In the genomic region with DNA sequence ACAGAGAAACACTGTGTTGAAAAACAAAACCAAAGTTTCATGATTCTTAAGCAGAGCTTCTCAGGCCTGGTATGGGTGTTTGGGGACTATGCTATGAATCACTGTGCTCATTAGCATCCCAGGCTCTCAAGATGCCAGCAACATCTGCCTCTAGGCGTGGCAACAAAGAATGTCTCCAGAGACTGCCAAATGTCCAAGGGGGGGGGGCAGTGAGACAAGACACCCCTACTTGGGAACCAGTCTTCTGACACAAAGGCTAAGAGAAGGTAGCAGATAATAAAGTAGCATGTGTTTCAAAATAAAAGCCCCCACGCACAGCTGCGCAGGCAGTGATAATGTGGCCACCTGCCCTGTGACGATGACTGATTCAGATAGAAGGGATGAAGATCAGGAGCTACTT, we compare ENCODE assay signal across 12 mouse cellular contexts.
DNase-seq lines count a peak whose midpoint lies in the region; ATAC-seq and TF ChIP-seq lines count a peak whose summit lies in the region.
"Had no signal": no experiment of that assay in that cellular context is flagged by ENCODE, and none has a peak within 500 bp of the region (broad histone marks: within the 10 kb centered on the region; RNA-seq: fewer than 3 reads in every experiment).

No protein-coding gene starts in this region.

- no peak overlapping the region for H3K9ac ChIP-seq in heart, embryonic 11.5 days (ENCODE audit: low read depth, low read length)
- H3K9ac ChIP-seq: hindbrain, embryonic 13.5 days had no signal

- no peaks in the 10 kb centered on the region for H3K36me3 ChIP-seq in heart, embryonic 11.5 days (ENCODE audit: control insufficient read depth, insufficient read depth, low read length)
- H3K36me3 ChIP-seq: hindbrain, embryonic 13.5 days had no signal

- H3K4me3 ChIP-seq in gastrocnemius, adult 2 months = no peak overlapping the region
- no peak overlapping the region for H3K4me3 ChIP-seq in heart, embryonic 11.5 days (ENCODE audit: low read depth, low read length)
- H3K4me3 ChIP-seq: erythroblast, embryonic 14.5 days; hindbrain, embryonic 13.5 days had no signal

- TF ChIP-seq CTCF in gastrocnemius, adult 2 months (IDR thresholded peaks at IDR 0.05) = no peak

- H3K27me3 ChIP-seq in heart, embryonic 11.5 days (ENCODE audit: control insufficient read depth, insufficient read depth, low read length) = no peaks in the 10 kb centered on the region
- H3K27me3 ChIP-seq: hindbrain, embryonic 13.5 days had no signal

- DNase-seq in gastrocnemius, adult 2 months = peak; percentile 33
- no peak for DNase-seq in gastrocnemius, adult 18-20 months (ENCODE audit: low spot score)
- DNase-seq in spleen, adult 12 weeks (ENCODE audit: low spot score) = peak; percentile 8
- no peak for DNase-seq in spleen, postnatal 36 days (ENCODE audit: low spot score in 2 of 2)
- peak; percentile 44 for DNase-seq in liver
- peak; percentile 60 for DNase-seq in skeletal muscle tissue, adult 2 months (ENCODE audit: low read depth, low spot score)
- DNase-seq in spleen, postnatal 4 days (ENCODE audit: low spot score in 2 of 2) = no peak
- DNase-seq: adrenal gland, postnatal 25 days; kidney, adult 18-20 months had no signal

- WGBS in heart, embryonic 11.5 days (ENCODE audit: insufficient replicate concordance) = 87% methylated on average over 4 of the region's 4 CpGs

- H3K4me1 ChIP-seq in heart, embryonic 11.5 days (ENCODE audit: control insufficient read depth, insufficient read depth, low read length) = peaks cover 9% of the 10 kb centered on the region

- intact Hi-C loops in gastrocnemius, adult 2 months (cut with DNase I) = no loop called here

- H3K4me2 ChIP-seq in heart, embryonic 11.5 days = no peak overlapping the region
- H3K4me2 ChIP-seq: hindbrain, embryonic 13.5 days had no signal

- no peak for ATAC-seq in heart, embryonic 11.5 days (replicated peaks; ENCODE audit: insufficient number of reproducible peaks, low FRiP score, low TSS enrichment)

- peak overlapping the region; percentile 20; the same call in 1 of the 2 replicates for H3K27ac ChIP-seq in gastrocnemius, adult 2 months
- H3K27ac ChIP-seq in heart, embryonic 11.5 days (ENCODE audit: low read depth, low read length) = no peak overlapping the region
- H3K27ac ChIP-seq: hindbrain, embryonic 13.5 days had no signal

- no peaks in the 10 kb centered on the region for H3K9me3 ChIP-seq in heart, embryonic 11.5 days (replicated peaks; ENCODE audit: control insufficient read depth, low read length)
- H3K9me3 ChIP-seq: hindbrain, embryonic 13.5 days had no signal

Comparison
In these comparisons a context has a peak if more than half of its experiments do, and no peak if none do; other contexts are left out.
1. DNase-seq: peak in gastrocnemius, adult 2 months (single experiment), spleen, adult 12 weeks (single experiment), liver (single experiment) and skeletal muscle tissue, adult 2 months (single experiment); none in gastrocnemius, adult 18-20 months (single experiment), spleen, postnatal 36 days (0 of 2) and spleen, postnatal 4 days (0 of 2).